Mouse (Mus musculus) retina, adult 2 months (tissue): ENCODE results near the gene Dmgdh.

Experiments used
- DNase-seq: peaks from one replicate; pipeline ENCODE4 v3.0.0-alpha.2; 2012; ENCODE audit warnings: low read depth, low spot score

The Dmgdh gene

DNA sequence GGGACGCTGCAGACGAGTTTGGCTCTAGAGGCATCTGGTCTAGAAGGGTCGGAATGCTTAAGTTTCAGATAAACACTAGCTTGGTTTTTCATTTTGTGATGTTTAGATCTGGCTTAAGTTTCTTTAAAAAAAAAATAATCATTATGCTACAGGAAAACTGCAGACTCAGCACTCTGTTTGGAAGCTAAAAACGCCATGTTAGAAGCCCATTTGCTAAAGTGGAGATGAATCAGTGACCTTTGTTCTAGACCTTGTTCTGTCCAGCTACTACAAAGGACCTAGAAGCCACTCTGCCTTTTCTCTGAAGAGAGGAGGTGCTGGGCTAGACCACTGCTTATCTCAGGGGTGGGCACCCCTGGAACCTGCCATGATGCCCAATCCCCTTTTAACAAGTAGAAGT is 36.1 kb downstream of the Dmgdh start:
- DNase-seq = no peak

DNA sequence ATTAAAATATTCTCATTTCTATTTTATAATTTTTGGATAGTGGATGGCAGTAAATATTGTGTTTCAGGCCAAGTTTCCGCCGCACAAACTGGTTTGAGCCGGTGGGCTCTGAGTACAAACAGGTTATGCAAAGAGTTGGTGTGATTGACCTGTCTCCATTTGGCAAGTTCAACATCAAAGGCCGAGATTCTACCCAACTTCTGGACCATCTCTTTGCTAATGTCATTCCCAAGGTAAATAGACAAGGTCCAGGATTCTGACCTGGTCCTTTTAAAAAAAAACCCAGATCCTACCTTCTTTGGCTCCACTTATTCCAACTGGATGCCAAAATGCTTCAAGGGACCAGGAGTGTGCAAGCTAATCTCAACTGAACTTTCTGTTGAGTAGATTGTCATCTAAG is 37.0 kb downstream of the Dmgdh start:
- DNase-seq = no peak

DNA sequence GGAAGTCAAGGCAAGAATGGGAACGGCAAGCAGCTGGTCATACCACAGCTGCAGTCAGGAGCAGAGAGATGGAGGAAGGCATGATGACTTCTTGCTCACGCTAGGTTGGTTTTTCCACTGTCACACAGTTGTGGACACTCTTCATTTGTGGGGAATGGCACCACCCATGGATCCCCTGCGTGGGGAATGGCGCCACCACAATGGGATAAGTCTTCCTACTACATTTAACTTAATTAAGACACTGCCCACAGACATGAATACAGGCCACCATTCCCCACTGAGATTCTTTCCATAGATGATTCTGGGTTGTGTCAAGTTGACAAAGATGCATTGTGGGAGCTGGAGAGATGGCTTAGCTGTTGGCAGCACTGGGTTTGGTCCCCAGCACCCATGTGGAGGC is 38.1 kb downstream of the Dmgdh start:
- no peak for DNase-seq

DNA sequence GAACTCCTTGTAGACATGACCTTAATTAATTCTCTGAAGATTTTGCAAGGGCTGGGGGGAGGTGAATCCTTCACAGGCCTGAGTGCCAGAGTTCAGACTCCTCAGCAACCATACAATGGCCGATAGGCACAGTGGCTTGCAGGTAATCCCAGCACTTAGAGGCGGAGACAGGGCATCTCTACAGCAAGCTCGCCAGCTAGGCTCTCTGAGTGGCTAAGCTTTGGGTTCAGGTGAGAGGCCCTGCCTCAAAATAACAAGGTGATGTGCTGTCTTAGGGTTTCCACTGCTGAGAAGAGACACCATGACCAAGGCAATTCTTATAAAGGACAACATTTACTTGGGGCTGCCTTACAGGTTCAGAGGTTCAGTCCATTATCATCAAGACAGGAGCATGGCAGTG is 39.6 kb downstream of the Dmgdh start:
- DNase-seq = no peak

DNA sequence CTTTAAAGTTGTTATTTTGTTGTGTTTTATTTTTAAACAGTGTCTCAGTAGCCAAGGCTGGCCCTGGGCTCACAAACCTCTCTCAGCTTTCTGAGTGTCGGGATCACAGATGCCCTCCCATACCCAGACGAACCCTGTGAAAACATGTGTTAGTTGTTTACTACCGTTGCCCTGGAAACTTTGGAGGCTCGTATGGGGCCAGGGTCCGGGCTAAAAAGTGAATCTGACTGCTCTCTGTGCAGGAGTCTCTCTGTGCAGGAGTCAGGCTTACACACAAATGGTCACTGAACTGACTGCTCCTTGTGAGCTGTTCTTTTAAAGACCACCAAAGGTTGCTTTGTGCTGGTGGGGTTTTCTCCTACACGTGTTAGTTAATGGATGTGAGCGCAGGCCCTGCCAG is 42.9 kb downstream of the Dmgdh start:
- DNase-seq = no peak

DNA sequence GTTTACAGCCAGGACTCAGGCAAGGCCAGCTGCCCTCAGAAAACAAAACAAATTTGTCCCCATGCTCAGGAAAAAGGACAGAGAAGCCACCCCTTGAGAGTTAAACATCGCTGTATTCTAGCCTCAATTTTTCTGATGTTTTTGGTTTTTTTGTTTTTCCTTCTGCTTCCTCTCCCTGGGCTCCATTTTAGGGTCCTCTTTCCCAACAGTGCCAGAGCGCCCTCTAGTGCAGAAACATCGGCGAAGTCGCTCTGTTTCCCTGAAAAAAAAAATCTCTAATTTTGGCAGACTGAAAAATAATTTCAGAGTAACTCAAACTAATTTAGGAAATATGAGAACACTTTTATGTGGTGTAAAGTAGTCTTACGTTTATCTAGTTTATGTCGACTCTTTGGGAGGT is 44.7 kb downstream of the Dmgdh start:
- DNase-seq = peak; percentile 33

DNA sequence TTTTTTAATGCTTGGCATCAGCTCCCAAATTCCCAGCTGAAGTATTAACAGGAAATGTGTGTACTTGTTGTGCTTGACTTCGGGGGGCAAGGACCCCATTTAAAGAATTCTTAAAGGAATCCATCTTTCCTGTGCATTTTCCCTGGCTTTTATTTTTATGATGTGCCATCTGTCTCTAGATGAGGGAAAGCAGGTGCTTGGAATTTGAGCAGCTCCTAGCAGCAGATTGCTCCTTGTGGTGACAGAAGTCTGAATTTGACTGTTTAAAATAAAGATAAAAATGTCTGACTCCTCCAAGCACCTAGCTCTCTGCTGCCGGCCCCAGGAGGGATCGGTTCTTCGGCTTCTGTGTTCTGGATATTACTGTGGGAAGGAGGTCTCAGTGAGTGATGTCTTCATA is 47.7 kb downstream of the Dmgdh start:
- DNase-seq = no peak

DNA sequence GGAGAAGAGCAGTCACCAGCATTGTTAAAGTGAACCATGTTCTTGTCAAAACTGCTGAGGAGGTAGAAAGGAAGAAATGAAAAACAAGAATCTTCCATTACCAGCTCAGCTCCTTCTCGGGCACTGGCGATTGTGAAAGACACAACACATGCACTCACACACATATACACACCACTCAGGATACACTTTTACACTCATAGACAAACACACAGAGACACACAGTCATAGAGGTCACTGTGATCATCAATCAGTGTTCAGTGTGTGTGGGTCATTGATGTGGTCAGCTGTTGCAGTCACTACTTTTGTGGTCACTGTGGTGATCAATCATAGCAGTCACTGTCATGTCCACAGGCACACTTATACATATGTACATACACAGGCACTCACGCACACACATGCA is 49.2 kb downstream of the Dmgdh start:
- no peak for DNase-seq

DNA sequence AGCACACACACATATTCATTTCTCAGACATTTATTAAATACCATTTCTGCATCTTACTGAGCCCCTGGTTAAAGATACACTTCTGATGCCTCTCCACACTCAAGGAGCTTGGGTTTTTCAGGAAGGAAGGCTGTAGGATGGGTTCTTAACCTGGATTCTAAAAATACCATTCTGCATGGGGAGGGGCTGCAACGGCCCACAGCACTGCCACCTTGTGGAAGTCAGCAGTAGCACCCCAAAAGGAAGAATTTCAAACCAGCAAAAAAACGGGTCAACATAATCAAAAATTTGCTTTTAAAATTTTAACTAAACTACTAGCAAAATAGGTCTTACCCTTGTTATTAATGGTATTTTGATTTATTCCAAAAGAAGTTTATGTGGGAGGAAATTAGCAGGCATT is 50.0 kb downstream of the Dmgdh start:
- DNase-seq = peak; percentile 6

DNA sequence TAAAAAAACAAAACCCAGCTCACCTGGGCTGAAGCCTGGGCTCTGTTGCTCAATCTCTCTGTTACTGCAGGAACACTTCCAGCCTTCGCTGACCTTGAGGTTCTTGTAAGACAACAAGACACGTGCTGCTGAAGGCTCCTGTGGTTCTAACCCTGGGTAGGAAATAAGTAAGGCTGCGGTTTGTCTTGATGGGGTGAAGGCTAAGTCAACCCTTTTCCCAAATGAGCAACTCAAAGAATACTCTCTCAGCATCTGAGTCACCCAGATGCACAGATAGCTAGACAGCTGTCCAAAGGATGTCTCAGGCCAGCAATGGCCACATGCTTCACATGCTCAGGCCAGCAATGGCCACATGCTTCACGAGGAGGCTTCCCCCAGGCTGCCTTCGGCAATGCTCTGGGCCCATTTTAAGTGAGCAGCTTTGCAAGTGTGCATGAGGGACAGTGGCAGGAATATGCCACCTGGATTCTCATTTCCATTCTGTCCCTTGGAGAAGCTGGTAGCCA is 61.0 kb downstream of the Dmgdh start:
- no peak for DNase-seq

DNA sequence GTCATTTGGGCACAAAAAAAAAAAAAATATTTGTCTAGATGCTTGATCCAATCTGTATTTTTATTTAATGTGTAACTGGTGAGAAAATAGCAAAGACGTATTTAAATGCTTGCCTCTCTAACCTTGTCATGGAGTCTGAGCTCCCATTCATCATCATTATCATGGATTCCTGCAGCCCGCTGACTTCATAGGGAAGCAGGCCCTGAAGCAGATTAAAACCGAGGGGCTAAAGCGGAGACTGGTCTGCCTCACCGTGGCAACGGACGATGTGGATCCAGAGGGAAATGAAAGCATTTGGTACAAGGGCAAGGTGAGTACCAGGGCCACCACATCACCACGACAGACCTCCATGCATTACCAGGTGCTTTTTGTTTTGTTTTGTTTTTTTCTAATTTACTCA is 69.9 kb downstream of the Dmgdh start:
- DNase-seq = no peak

DNA sequence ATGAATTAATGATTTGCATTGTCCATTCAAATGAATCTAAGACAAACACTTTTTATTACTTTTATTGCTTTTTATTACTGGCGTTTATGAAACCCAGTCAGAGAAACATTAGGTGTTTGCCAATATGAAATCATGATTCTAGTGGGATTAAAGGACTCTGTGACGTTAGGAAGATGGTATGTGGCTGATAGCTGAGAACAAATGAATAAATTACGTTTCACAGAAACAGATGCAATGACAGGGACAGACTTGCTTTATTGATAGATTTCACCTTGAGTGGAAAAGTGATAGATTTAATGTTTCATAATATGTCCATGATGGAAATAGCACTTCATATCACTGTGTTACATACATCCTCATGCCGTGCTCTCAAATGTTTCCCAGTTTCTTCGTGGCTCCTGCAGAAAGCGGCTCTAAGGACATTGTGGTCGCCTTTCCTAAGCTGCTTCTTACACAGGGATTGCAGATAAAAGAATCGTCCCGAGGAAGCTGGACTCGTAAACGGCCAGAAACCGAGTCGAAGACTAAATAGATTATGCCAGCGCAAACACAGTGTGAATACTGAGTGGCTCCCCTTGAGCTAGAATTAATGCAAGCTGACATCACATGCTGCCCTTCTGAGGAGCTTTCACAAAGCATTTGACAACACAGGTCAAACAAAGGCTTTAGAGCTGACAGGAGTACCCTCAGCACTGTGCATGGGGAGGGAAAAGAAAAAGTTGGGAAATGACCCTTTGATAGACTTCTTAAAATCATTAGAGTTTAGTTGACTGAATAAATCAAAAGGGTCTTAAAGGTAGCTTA is 78.6 kb downstream of the Dmgdh start:
- no peak for DNase-seq

DNA sequence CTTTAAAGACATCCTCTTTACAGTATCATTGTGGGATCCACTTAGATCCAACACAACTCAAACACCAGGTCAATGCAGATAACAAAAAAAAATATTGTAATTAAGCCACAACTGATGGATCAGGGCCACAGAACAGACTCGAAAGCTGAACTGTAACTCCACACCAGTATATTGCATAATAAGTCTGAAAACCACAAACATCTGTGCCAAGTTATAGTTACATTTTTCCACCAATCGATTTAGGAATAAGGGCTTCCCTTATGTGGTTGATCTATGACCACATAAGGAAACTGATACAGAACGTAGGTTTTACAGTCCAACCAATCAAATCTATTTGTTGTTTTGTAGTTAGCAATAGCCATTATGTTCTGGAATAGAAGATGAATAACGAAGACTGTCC is 80.9 kb downstream of the Dmgdh start:
- no peak for DNase-seq

DNA sequence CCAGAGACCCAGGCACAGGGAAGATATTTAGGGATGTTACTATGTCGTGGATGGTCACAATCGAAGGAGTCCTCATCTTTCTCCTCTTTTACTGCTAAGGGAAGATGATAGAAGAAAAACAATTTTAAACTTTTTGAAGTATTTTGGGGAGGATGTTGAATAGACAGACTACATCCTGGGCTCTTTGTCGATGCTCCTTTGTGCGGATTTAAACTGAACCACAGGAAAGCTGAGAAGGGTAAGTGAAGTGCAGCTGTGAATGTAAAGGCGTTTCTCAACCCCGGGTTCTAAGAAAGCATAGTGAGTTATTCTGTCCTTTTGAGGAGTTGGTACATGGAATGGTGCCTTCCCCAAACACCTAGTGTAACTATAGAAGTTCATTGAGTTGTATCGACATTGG is 82.4 kb downstream of the Dmgdh start:
- no peak for DNase-seq

DNA sequence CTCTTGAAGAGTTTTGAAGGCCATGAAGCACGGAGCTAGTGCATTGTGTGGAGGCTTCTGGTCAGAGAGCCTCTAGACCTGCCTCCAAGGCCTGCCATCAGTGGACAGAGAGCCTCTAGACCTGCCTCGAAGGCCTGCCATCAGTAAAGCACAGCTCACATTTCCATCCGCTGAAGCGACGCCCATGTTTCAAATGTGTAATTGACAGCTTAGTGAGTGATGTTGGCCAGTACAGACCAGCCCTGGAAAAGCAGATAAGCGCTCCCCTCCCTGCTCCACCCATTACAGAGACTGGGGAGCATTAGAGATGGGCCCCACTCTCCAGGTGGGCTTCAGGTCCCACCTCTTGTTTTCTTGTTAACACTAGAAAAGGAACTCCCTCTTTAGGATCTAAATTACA is 83.3 kb downstream of the Dmgdh start:
- DNase-seq = no peak

DNA sequence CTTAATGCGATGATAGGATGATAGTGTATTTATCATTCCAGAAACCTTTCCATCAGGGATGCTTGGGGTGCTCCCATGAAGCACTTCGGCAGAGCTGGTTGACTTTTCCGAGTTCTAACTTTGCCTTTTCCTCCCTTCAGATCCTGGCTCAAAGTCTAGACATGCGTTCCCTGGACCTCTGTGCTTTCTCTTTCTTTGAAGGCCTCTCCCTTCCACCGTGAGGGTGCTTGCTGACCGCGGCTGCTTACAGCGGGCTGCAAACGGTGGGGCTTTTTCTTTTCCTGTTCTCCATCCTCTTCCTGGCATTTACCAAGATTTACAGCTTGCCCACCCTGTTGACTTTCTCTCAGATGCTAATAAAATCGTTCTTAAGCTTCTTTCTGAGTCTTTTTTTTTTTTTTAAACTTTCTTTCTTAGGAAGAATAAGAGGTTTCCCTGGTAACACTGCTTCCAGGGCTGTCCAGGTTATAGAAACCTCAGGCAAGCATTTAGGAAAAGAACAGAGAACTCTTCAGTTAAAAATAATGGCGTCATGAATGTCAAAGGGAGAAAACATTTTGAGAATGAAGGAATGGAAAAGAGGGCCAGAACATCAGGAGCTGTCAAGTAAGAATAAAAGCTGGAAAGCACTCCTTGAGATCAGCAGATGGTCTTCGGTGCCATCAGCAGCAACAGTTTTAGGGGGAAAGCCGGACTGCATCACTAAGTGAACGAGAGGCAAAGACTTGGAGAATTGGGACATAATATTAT is 84.1 kb downstream of the Dmgdh start:
- no peak for DNase-seq

DNA sequence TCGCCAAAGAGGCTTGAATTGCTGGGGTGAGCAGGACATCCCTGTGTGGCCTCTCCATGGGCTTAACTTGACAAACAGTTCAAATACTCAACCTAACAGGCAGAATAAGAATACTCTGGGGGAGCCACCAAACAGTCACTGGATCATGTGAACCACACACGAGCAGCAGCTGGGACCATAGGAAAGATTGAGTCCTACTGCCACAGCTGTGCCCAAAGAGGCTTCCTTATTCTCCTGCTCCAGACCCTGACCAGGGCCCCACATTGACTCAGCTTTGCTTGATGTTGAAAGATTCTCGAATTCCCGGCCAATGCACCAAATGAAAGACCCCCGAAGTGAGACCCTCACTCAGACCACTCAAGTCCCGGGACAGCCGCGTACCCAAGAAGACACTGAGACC is 87.6 kb downstream of the Dmgdh start:
- no peak for DNase-seq

DNA sequence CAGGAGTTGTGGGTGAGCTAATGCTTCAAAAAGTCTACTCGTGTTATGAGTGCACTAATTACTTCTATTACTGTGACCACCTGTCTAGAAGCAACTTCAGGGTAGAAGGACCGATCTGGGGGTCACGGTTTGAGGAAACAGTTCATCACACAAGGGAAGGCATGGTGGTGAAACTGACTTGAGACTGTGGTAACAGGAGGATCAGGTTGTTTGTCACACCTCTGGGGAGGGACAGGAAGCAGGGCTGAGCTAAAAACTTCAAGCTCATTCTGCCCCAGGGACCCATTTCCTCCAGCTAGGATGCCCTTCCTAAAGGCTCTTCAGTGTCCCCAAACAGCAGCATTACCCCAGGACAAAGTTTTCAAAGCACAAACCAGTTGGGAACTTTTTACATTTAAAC is 88.6 kb downstream of the Dmgdh start:
- DNase-seq = no peak

DNA sequence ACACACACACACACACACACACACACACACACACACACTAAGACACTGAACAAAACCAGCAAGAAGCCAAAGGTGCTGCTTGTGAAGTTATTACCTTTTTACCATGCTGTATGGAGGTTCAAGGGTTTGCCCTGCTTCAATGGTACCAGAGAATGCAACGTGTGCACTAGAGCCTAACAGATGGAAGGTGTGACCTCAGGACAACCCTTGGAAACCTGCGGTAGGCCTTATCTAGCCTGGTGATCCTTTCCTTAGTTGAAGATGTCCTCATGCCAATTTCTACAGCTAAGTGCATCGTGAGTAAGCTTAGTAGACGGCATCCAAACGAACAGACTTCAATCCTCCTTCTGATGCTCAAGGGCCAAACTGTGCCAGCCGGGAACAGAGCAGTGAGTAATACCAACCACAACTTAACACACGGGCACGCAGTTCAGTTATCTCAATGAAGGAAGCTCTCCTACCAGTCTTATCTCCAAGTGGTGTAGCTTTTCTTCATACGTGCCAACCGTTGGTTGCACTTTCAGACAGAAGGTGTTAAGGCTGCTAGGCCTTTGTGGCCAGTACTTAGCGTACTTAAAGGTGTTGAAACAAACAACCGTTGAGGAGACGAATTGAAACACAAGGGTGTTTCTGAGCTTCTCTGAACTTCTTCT is 90.2 kb downstream of the Dmgdh start:
- DNase-seq = no peak

DNA sequence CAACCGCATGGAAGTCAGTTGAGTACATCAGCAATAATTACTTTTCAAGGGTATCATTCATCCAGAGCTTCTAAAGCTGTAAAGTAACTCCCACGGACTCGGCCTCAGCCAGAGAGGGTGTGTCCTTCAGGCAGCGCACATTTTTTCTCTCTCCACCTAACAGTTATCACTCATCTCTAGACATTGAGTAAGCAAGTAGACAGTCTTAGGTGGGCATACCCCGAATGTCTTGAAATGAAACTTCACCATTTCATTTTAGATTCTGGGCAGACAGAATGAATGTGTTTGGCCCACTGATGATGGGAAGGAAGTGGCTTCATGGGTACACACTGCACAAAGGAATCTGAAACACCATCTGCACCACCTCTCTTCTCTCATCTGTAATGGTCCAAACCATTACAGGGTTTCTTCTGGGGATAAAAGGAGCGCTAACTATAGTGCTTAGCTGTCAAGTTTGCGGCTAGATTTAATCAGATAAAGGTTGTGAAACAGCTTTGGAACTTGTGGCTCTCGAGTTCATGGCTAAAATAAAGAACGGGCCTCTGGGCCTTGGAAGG is 96.9 kb downstream of the Dmgdh start:
- DNase-seq = no peak

DNA sequence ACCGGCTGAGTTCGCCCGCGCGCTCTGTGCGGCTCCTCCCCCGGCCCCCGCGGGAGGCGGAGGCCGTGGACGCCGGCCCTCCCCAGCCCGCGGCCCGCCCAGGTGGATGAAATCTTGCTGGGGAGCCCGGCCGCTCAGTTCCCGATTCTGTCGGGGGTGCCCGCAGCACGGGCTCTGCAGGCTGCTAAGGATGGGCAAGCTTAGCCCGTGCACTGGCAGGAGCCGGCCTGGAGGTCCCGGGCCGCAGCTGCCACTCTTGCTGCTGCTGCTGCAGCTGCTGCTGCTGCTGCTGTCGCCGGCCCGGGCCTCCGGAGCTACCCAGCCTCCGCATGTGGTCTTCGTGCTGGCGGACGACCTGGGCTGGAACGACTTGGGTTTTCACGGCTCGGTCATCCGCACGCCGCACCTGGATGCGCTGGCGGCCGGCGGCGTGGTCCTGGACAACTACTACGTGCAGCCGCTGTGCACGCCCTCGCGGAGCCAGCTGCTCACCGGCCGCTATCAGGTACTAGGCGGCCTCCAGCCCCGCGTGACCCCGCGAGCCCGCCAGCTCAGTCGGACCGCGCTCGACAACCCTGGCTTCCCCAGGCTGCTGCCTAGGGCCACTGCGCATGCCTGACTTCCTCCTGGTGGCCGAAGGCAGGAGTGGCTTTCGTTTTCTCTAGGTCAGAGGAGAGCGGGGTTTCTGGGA is 97.5 kb downstream of the Dmgdh start, which contains the start of gene Arsb:
Arsb (plus strand) TSS at position 43 of the 691 bp plus-strand sequence.
- DNase-seq = peak; percentile 64

DNA sequence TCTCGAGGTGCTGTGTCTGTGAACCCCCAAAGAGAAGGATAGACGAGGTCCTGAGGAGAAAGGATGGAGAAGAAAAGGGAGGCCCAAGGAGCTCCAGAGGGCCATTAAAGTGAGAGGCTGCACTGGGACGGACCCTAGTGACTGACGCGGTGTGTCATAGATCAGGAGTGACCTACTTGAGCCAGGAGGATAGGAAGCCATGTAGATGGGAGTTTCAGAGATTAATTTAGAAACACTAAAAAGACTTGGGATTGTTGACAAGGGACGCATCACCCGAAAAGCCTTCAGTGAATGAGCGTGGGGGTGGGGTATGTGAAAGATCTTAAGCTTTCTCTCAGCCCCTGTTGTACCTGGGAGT is 98.0 kb downstream of the Dmgdh start:
- no peak for DNase-seq
